Mouse (Mus musculus) heart, embryonic 15.5 days (tissue): ENCODE measurements around the gene Tigd2. TPM values are rescaled to one million over a fixed set of nuclear protein-coding genes. Genes with fewer than 3 reads are reported as not detected.

ENCODE experiments used
- ATAC-seq: fragments of 200-750 bp; cut with Nextera tagmentation; replicated peaks from 2 replicates; pipeline ENCODE4 v1.8.0; 2017; ENCODE audit warnings: low read depth, moderate TSS enrichment; ENCODE audit not compliant: insufficient number of reproducible peaks, insufficient read depth, low FRiP score
- H3K27ac ChIP-seq: fragments of 300-500 bp; sonication (generic); 2 replicates; pipeline ENCODE4 v1.5.1; 2015; ENCODE audit warnings: mild to moderate bottlenecking, inconsistent platforms
- H3K27me3 ChIP-seq: fragments of 300-500 bp; sonication (generic); 2 replicates; pipeline ENCODE4 v1.6.1; 2015; ENCODE audit warnings: inconsistent platforms
- H3K36me3 ChIP-seq: fragments of 300-500 bp; sonication (generic); 2 replicates; pipeline ENCODE4 v1.6.1; 2015; ENCODE audit warnings: mild to moderate bottlenecking, inconsistent platforms
- H3K4me1 ChIP-seq: fragments of 300-500 bp; sonication (generic); replicated peaks from 2 replicates; pipeline ENCODE4 v1.6.1; 2015; ENCODE audit warnings: inconsistent platforms
- H3K4me2 ChIP-seq: fragments of 300-500 bp; sonication (generic); 2 replicates; pipeline ENCODE4 v1.6.1; 2015; ENCODE audit warnings: inconsistent platforms, mild to moderate bottlenecking, moderate library complexity
- H3K4me3 ChIP-seq: fragments of 300-500 bp; sonication (generic); 2 replicates; pipeline ENCODE4 v1.5.1; 2015; ENCODE audit warnings: mild to moderate bottlenecking, inconsistent platforms
- H3K9ac ChIP-seq: fragments of 300-500 bp; sonication (generic); 2 replicates; pipeline ENCODE4 v1.6.1; 2015; ENCODE audit warnings: mild to moderate bottlenecking, inconsistent platforms
- H3K9me3 ChIP-seq: fragments of 300-500 bp; sonication (generic); replicated peaks from 2 replicates; pipeline ENCODE4 v1.6.1; 2016; ENCODE audit warnings: inconsistent platforms
- WGBS: fragments of 180-500 bp; shearing (Covaris S2); methylation state at CpG from one replicate; pipeline ENCODE4 v1.1.7; 2015; ENCODE audit warnings: mixed read lengths; 5-methylcytosine and 5-hydroxymethylcytosine counted together
- polyA plus RNA-seq: library from polyadenylated mRNA; unstranded; fragments of >200 nt; fragmentation: Nextera tagmentation; extraction: Ambion mirVana; gene quantifications from 2 replicates; pipeline ENCODE4 v1.2.1, GENCODE M21; 2015

Tigd2 gene
- polyA plus RNA-seq: 9.8 and 10.9 TPM in 2 replicates

DNA sequence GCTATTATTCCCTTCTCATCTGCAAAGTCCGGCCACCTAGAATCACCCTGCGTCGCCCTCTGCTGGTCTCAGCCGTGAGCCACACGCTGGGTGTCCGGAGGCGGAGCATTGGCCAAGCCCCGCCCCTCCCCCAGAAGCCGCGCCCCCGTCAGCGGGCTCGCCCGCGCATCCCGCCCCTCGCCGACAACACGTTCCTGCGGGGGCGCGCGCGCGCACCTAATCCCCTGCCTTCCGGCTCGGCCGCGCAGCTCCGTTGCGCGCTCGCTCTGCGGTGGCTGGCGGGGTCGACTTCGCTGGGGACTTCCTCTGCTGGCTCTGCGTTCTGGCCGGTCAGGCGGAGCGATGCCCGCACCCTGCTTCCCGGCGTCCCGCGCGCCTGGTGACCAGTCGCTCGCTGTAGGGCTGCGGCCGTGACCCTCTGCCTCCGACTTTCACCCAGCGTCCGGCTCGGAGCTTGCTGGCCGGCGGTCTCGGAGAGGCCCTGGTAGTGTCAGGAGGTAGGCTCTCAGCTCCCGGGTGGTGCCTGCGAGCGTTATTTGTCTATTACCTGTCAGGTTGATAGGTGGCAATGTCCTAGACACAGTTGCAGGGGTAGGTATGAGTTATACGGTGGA is at the start of gene Tigd2:
Gene Tigd2, plus strand, starts transcription at position 186 of the 614 bp plus-strand sequence.
- Histone ChIP-seq H3K9me3 (no peaks in the 10 kb centered on the region), H3K4me2 (peak within 1 kb of the TSS; percentile 76), H3K4me3 (peak within 1 kb of the TSS; percentile 67), H3K27ac (peak within 1 kb of the TSS; percentile 80), H3K9ac (peak within 1 kb of the TSS; percentile 72), H3K27me3 (no peaks in the 10 kb centered on the region), H3K4me1 (peaks cover 5% of the 10 kb centered on the region; the same call in 1 of the 2 replicates), H3K36me3 (no peaks in the 10 kb centered on the region)
- peak; percentile 97 for ATAC-seq
- under 1% methylated on average over 62 of the region's 62 CpGs for WGBS

DNA sequence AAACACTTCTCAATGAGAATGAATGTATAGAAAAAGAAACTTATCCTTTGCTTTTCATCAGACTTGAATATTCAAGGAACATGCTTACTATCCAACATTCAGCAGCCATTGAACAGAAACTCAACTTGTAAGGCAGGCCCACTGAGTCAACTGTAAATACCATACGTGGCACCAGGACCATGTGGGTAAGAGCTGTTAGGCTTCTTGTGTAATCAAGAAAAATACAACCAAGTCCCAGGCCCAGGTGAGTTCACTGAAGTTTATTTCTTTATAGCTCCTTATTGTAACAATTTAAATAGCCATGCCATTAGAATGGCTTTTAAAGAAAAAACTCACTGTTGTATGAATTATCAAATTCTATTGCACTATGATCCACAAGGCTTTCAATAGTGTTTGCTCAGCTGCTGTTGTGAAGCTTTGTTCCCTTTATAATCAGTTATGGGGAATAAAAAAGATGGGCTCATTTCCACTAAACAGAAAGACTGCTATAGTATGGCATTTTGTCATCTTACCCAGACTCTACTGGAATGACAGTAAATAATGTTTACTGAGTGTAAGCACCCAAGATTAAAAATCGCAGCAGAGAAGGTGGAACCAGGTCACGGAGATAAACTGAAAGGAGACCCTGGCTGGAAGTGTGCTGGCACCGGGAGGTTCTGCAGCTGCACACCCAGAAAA is 46.7 kb upstream of the Tigd2 start:
- Histone ChIP-seq H3K9me3 (no peaks in the 10 kb centered on the region), H3K27me3 (no peaks in the 10 kb centered on the region), H3K9ac (no peak overlapping the region), H3K36me3 (no peaks in the 10 kb centered on the region), H3K4me2 (no peak overlapping the region), H3K4me3 (no peak overlapping the region), H3K27ac (no peak overlapping the region), H3K4me1 (peaks cover 4% of the 10 kb centered on the region; the same call in 1 of the 2 replicates)
- ATAC-seq: no peak
- 71% methylated on average over 4 of the region's 4 CpGs for WGBS

DNA sequence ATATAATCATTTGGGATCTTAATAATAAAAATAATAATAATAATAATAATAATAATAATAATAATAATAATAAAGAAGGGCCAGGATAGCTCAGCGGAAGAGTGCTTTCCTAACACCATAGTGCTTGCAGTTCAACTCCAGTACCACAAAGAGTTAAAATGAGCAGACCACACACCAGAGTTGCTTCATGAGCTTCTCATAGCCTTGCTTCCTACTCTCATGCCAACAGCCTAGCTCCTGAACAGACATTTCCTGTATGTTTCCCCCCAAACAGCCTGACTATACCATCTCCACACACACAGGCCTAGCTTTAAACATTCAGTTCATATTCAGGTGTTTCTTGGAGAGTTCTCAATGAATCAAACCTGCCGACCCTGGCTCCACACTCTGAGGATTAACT is 45.8 kb upstream of the Tigd2 start:
- no peaks in the 10 kb centered on the region for H3K36me3 ChIP-seq
- 79% methylated on average over 2 of the region's 2 CpGs for WGBS
- H3K4me3 ChIP-seq: no peak overlapping the region
- no peak overlapping the region for H3K27ac ChIP-seq
- H3K4me1 ChIP-seq: peaks cover 4% of the 10 kb centered on the region; the same call in 1 of the 2 replicates
- H3K9me3 ChIP-seq: no peaks in the 10 kb centered on the region
- H3K4me2 ChIP-seq: no peak overlapping the region
- H3K27me3 ChIP-seq: no peaks in the 10 kb centered on the region
- no peak overlapping the region for H3K9ac ChIP-seq
- ATAC-seq: no peak

DNA sequence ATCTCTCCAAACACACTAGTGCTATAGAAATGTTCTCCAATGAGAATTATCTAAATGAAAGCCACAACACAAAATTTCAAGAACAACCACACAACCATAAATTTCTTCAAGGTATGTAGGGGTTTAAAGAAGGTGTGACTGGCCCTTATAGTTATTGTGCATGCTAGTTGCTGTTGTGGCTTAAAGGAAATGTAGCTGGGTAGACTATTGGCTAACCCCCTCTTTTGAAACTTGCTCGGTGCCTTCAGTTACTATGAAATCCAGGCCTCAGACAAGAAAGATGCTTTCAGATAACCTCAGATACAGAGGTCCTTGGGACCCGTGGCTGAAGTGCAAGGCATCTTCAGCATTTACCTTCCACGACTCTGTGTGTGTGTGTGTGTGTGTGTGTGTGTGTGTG is 45.3 kb upstream of the Tigd2 start:
- no peaks in the 10 kb centered on the region for H3K36me3 ChIP-seq
- no peaks in the 10 kb centered on the region for H3K27me3 ChIP-seq
- no peak overlapping the region for H3K4me3 ChIP-seq
- no peaks in the 10 kb centered on the region for H3K9me3 ChIP-seq
- no peak overlapping the region for H3K27ac ChIP-seq
- no peak overlapping the region for H3K9ac ChIP-seq
- no peak overlapping the region for H3K4me2 ChIP-seq
- 71% methylated on average over 3 of the region's 3 CpGs for WGBS
- no peak for ATAC-seq
- H3K4me1 ChIP-seq: peaks cover 4% of the 10 kb centered on the region; the same call in 1 of the 2 replicates

DNA sequence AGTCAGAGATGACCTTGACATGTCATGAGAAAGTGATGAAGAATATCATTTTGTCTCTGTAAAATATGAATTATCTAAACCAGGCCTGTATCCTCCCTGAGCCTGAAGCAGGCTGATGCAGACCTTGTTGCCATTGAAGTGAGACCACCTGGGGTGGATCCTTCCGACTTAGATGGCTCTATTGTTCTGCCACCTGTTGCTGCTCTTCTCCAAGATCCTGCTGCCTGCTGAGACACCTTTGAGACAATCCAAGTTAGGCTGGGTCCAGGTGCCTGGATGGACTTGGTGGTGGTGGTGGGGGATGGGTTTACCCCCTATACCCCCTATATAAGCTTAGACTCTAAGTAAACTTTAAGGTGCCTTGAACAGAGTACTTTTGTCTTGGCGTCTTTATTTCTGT is 39.7 kb upstream of the Tigd2 start:
- Histone ChIP-seq H3K4me2 (no peak overlapping the region), H3K36me3 (no peaks in the 10 kb centered on the region), H3K9ac (no peak overlapping the region), H3K9me3 (no peaks in the 10 kb centered on the region), H3K4me3 (no peak overlapping the region), H3K4me1 (no peaks in the 10 kb centered on the region), H3K27ac (no peak overlapping the region), H3K27me3 (no peaks in the 10 kb centered on the region)
- no peak for ATAC-seq
- WGBS: 38% methylated on average over 2 of the region's 2 CpGs

DNA sequence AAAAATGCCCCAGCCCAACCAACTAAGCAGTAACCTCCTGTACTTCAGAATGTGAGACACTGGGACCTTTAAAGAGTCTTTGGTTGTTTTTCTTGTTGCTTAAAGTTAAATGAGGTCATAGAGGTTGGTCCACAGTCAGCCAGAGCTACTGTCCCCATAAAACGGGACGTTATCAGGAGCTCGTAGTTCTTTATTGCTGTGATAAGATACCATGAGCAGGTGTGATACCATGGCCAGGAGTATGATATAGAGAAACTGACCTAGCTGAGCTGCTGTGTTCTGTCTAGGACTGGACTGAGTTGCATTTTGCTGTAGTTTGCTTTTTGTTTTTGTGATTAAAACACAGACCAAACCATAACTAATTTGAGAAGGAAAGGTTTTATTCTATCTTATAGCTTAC is 37.4 kb upstream of the Tigd2 start:
- H3K4me3 ChIP-seq: no peak overlapping the region
- 22% methylated on average over 3 of the region's 3 CpGs for WGBS
- H3K27ac ChIP-seq: no peak overlapping the region
- ATAC-seq: no peak
- H3K27me3 ChIP-seq: no peaks in the 10 kb centered on the region
- no peak overlapping the region for H3K4me2 ChIP-seq
- H3K9me3 ChIP-seq: no peaks in the 10 kb centered on the region
- no peaks in the 10 kb centered on the region for H3K4me1 ChIP-seq
- no peak overlapping the region for H3K9ac ChIP-seq
- no peaks in the 10 kb centered on the region for H3K36me3 ChIP-seq

DNA sequence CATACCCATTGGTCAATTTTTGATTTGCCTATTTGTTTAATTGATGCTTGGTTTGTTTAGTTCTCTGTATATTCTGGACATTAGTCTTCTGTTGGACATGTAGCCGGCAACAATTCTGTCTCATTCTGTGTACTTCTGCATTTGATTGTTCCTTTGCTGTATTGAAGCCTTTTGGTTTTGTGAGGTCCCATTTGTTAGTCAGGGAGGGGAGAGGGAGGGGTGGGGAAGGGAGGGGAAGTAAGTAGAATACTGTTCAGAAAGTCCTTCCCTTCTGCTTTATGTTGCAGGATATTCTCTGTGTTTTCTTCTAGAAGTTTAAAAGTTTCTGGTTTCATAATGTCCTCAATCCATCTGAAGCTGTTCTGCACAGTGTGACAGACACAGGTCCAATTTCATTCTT is 34.7 kb upstream of the Tigd2 start:
- Histone ChIP-seq H3K9ac (no peak overlapping the region), H3K4me3 (no peak overlapping the region), H3K9me3 (no peaks in the 10 kb centered on the region), H3K4me1 (no peaks in the 10 kb centered on the region), H3K36me3 (no peaks in the 10 kb centered on the region), H3K27ac (no peak overlapping the region), H3K4me2 (no peak overlapping the region), H3K27me3 (no peaks in the 10 kb centered on the region)
- no peak for ATAC-seq
- WGBS: 85% methylated on average over 1 of the region's 1 CpGs

DNA sequence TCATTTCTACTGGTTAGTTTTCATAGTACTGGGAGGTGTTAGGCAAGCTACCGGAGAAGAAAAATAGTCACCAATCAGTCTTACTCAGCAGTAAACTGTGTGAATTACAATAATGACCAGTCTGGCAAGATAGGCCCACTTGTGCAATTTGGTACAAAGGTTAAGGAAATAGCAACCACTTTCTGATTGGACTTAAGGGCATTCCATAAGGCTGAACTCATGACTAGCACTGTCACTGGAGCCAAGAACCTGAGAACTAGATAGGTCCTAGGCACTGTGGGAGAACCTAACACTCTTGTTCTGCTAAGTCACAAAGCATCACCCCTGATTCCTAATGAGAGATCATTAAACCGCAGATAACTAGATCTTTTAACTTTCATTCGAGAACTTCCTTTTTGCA is 30.6 kb upstream of the Tigd2 start:
- H3K4me3 ChIP-seq: no peak overlapping the region
- H3K4me2 ChIP-seq: no peak overlapping the region
- no peak for ATAC-seq
- H3K9me3 ChIP-seq: no peaks in the 10 kb centered on the region
- H3K9ac ChIP-seq: no peak overlapping the region
- WGBS: 74% methylated on average over 3 of the region's 3 CpGs
- H3K27me3 ChIP-seq: no peaks in the 10 kb centered on the region
- no peak overlapping the region for H3K27ac ChIP-seq
- H3K4me1 ChIP-seq: no peaks in the 10 kb centered on the region
- no peaks in the 10 kb centered on the region for H3K36me3 ChIP-seq

DNA sequence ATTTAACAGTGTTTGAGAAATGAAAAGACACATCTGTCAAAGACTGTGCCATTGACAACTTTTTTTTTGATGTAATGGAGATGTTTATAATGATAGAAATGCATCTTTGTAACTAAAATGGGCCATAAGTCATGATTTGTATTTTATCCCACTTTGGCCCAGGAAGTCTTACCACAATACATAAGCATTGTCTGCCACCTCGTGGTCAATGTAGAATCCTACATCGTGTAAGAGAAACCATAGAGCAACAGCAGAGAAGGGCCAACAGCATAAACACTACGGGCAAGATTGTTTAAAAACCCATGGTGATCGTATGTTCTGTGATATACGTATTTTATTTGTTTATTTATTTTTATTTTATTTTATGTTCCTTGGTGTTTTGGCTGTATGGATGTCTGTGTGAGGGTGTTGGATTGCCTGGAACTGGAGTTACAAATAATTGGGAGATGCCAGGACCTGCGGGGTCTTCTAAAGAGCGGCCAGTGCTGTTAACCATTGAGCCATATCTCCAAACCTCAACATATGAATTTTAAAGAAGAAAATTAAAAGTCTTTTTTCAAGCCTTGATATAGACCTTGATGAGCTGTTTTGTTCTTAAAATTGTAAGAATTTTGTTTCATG is 28.2 kb upstream of the Tigd2 start:
- Histone ChIP-seq H3K4me2 (no peak overlapping the region), H3K4me3 (no peak overlapping the region), H3K36me3 (no peaks in the 10 kb centered on the region), H3K4me1 (peaks cover 6% of the 10 kb centered on the region; the same call in 1 of the 2 replicates), H3K9me3 (no peaks in the 10 kb centered on the region), H3K27me3 (no peaks in the 10 kb centered on the region), H3K27ac (no peak overlapping the region), H3K9ac (no peak overlapping the region)
- WGBS: 42% methylated on average over 7 of the region's 7 CpGs
- no peak for ATAC-seq

DNA sequence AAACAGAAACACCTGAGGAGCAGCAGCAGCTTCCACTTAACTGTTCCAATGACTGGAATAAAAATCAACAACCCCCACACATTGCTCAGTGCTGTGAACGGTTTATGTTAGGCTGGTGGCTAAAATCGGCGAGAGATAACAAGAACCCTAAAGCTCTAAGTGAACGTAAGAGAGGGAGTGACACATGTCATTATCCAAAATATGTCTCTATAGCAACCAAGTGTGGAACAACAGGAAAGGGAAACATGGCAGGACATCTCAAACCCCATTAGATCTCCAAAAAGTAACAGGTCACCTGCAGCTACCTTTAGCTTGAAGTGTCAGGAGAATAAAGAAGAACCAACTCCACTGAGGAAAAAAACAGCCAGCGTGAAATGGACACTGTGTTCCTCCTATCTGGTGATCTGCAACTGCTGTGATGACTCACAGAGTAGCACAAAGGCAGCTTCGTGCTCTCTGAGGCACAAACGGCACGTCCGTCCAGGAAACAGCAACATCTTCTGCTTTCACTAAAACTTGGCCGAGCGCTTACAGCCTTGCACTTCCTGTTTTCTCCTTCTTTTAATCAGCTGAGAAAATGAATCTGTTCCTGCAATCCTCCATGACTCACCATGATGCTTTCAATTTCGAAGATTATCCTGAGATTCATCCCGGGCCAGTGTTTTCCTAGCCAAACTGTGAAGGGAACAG is 23.5 kb upstream of the Tigd2 start:
- Histone ChIP-seq H3K4me1 (peaks cover 7% of the 10 kb centered on the region; the same call in 1 of the 2 replicates), H3K4me2 (peak overlapping the region; percentile 37; the same call in 1 of the 2 replicates), H3K27me3 (no peaks in the 10 kb centered on the region), H3K27ac (no peak overlapping the region), H3K4me3 (no peak overlapping the region), H3K9ac (no peak overlapping the region), H3K9me3 (no peaks in the 10 kb centered on the region), H3K36me3 (no peaks in the 10 kb centered on the region)
- peak; percentile 62; the same call in 1 of the 2 replicates for ATAC-seq
- 36% methylated on average over 13 of the region's 13 CpGs for WGBS

DNA sequence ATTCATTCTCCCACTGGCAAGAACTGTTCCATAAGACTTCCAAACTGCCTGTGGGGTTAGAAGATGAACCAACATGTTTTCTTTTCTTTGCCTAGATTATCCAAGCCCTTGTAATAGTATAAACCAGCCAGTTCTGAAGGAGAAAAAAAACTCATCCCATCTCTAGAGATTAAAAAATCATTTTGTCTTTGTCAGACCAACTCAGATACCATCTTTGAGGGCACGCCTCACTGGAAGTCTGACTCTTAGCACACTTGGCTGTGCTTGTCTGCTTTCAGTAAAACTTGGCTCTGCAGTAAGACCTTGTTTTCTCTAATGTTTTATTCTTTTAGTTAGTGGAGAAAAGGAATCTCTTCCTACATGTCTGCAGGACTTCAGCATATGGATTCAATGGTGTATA is 18.7 kb upstream of the Tigd2 start:
- Histone ChIP-seq H3K4me3 (no peak overlapping the region), H3K9me3 (no peaks in the 10 kb centered on the region), H3K27ac (no peak overlapping the region), H3K4me2 (no peak overlapping the region), H3K4me1 (peaks cover 6% of the 10 kb centered on the region; the same call in 1 of the 2 replicates), H3K36me3 (no peaks in the 10 kb centered on the region), H3K9ac (no peak overlapping the region), H3K27me3 (no peaks in the 10 kb centered on the region)
- WGBS: 57% methylated on average over 1 of the region's 1 CpGs
- no peak for ATAC-seq
